Mouse (Mus musculus) thymus, adult 2 months (tissue): ENCODE measurements around the gene Rbsn.

Experiments used
- CTCF ChIP-seq: fragments of 200-500 bp; IDR thresholded peaks from 2 replicates; pipeline ENCODE4 v1.5.1; 2012; ENCODE audit warnings: mild to moderate bottlenecking, control low read depth, low read length, moderate library complexity, borderline replicate concordance; ENCODE audit not compliant: control insufficient read depth, poor library complexity, insufficient read depth; ENCODE audit errors: extremely low read depth
- POLR2A ChIP-seq: fragments of 200-500 bp; IDR thresholded peaks from 2 replicates; pipeline ENCODE4 v1.6.1; 2012; ENCODE audit warnings: mild to moderate bottlenecking, low read length, control low read depth, moderate library complexity; ENCODE audit not compliant: control insufficient read depth, poor library complexity, insufficient read depth; ENCODE audit errors: extremely low read depth

DNA sequence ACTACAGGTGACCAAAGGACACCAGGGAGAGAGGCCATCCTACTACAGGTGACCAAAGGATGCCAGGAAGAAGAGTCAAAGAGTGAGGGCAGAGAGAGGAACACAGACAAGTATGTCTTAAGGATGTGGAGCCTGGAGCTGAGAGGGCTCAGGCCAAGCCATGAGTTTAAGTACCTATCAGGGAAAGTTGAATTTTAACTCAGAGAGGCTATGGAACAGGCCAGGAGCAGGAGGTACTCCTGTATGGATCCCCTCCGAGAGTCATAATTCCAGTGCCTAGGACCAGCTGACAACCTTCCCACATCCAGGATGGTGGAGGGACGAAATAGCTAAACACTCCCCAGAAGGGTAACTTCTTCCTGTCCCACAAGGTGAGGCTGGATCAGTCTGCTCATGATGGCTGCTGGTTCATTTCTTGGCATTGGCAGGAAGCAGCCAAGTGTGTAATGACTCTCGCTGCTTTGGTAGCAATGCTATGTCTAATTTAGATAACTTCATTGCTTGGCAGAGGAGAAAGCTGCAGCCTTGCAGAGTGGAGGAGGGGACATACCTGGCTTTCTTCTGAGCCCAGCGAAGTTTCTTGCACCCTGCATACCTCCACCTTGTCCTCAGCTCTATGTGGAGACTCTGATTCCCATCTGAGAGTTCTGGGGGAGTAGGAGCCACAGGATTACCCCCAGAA, 46.6 kb upstream of the Rbsn start:
- no peak for TF ChIP-seq CTCF
- TF ChIP-seq POLR2A: no peak
